Mouse (Mus musculus) hindbrain, embryonic 10.5 days (tissue): ENCODE measurements around the gene Siah2. TPM values are rescaled to one million over a fixed set of nuclear protein-coding genes. Genes with fewer than 3 reads are reported as not detected.

ENCODE experiments used
- DNase-seq: peaks from one replicate; pipeline ENCODE4 v3.0.0-alpha.2; 2017; ENCODE audit warnings: low spot score
- H3K27ac ChIP-seq: fragments of 300-500 bp; sonication (generic); 2 replicates; pipeline ENCODE4 v1.5.1; 2016; ENCODE audit warnings: mild to moderate bottlenecking, moderate library complexity
- H3K27me3 ChIP-seq: fragments of 300-500 bp; sonication (generic); 2 replicates; pipeline ENCODE4 v1.6.1; 2016; ENCODE audit warnings: mild to moderate bottlenecking; ENCODE audit not compliant: poor library complexity, insufficient read depth, severe bottlenecking
- H3K36me3 ChIP-seq: fragments of 300-500 bp; sonication (generic); 2 replicates; pipeline ENCODE4 v1.6.1; 2016; ENCODE audit warnings: mild to moderate bottlenecking, moderate library complexity
- H3K4me1 ChIP-seq: fragments of 300-500 bp; sonication (generic); replicated peaks from 2 replicates; pipeline ENCODE4 v1.6.1; 2016; ENCODE audit warnings: mild to moderate bottlenecking
- H3K4me3 ChIP-seq: fragments of 300-500 bp; sonication (generic); 2 replicates; pipeline ENCODE4 v1.5.1; 2016; ENCODE audit warnings: mild to moderate bottlenecking, moderate library complexity
- H3K9me3 ChIP-seq: fragments of 300-500 bp; sonication (generic); 2 replicates; pipeline ENCODE4 v1.6.1; 2016; ENCODE audit warnings: mild to moderate bottlenecking, moderate library complexity
- WGBS: fragments of 180-500 bp; shearing (Covaris S2); methylation state at CpG from one replicate; pipeline ENCODE4 v1.1.7; 2016; 5-methylcytosine and 5-hydroxymethylcytosine counted together
- polyA plus RNA-seq: library from polyadenylated mRNA; unstranded; fragments of >200 nt; fragmentation: Nextera tagmentation; extraction: Ambion mirVana; gene quantifications from 2 replicates; pipeline ENCODE4 v1.2.1, GENCODE M21; 2016

The Siah2 gene
- polyA plus RNA-seq, 1 experiment from 2014 or later, result 3.3 TPM

DNA sequence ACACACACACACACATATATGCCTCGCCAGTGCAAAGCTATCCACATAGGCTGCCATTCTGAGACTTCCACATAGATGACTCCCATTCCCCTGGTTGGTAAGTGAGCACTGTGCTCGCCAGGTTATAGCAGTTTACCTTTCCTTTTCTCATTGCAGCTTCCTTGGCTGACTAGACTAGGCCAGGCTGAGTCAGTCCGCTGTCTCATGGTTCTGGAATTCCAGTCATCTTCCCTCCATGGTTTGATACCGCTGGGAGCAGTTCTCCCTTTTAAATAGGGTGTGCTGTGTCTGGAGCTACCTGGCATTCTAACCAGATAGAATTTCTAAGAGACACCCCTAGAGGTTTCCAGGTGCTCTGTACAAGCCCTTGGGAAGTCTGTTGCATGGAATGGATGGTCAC, 46.0 kb downstream of the Siah2 start:
- Histone ChIP-seq H3K4me3 (no peak overlapping the region), H3K27me3 (no peaks in the 10 kb centered on the region), H3K36me3 (no peaks in the 10 kb centered on the region), H3K27ac (no peak overlapping the region), H3K9me3 (no peaks in the 10 kb centered on the region), H3K4me1 (no peaks in the 10 kb centered on the region)
- 83% methylated on average over 4 of the region's 4 CpGs for WGBS
- DNase-seq, result no peak

DNA sequence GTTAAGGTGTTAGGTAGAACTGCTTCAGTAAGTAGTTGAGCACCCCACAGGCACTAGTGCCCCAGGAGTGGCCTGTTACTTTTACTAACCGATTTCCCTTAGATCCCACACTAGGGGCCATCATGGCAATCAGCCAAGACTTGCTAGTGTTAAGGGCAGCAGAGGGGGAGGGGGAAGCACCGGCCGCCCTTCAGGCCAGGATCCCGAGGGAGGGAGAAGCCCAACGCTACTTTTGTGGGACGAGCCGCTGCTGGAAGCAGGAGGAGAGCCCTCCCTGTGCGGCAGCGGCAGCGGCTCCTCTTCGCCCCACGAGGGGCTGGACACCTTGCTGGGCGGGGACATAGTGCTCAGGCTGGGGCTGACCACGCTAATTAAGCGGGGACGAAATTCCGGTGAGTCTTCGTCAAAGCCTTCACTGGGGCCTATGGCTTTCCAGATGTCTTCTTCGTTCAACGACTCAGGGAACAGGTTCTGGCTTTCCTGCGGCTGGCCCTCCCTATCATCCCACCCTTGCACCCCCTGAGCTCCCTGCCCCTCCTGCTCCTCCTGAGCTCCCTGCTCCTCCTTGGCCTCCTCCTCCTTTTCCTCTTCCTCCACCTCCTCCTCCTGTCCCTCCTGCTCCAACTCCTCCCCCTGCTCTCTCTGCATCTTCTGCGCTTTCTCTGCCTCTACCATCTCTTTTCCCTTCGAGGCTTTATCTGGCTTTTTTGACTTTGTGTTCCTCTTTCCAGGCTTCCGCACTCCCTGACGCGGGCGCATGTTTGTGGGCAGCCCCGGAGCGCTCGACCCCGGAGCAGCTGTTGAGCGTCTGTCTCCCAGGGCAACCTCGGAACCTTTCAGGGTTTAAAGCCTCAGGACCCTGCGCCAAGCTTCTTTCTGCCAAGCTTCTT, 55.5 kb downstream of the Siah2 start, which contains the start of gene Erich6:
Gene Erich6 (minus strand): TSS at position 802 of the 890 bp plus-strand sequence.
- under 1% methylated on average over 34 of the region's 34 CpGs for WGBS
- H3K27me3 ChIP-seq, result no peaks in the 10 kb centered on the region
- H3K36me3 ChIP-seq, result no peaks in the 10 kb centered on the region
- no peaks in the 10 kb centered on the region; the same call in 1 of the 2 replicates for H3K9me3 ChIP-seq
- H3K27ac ChIP-seq, result peak within 1 kb of the TSS; percentile 86
- H3K4me1 ChIP-seq, result peaks cover 15% of the 10 kb centered on the region
- peak within 1 kb of the TSS; percentile 67 for H3K4me3 ChIP-seq
- peak; percentile 76 for DNase-seq

DNA sequence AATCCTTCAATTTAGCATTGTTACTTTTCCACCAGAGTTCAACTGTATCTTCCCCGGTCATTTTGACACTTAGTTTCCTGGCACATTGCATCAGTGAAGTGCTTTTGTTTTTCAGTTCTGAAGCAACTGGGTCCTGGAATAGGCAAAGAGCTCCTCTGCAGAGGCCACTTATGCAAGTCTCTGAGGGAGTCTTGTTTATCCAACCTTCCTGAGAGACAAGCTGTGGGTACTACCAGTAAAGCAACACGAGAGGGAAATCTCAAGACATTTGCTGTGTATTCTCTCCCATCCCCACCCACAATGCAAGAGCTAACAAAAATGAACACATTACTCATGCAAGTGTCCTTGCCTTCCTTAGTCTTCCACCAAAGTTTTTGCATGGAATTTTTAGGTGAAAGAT, 60.5 kb downstream of the Siah2 start:
- Histone ChIP-seq H3K9me3 (no peaks in the 10 kb centered on the region), H3K4me3 (no peak overlapping the region), H3K36me3 (no peaks in the 10 kb centered on the region), H3K4me1 (peaks cover 8% of the 10 kb centered on the region), H3K27me3 (no peaks in the 10 kb centered on the region), H3K27ac (no peak overlapping the region)
- WGBS, result 84% methylated on average over 2 of the region's 2 CpGs
- DNase-seq, result no peak

GRCm38 (mm10) chr3:58624981-58625380, 67.2 kb downstream of the Siah2 start:
- 88% methylated on average over 4 of the region's 4 CpGs for WGBS
- H3K27ac ChIP-seq, result no peak overlapping the region
- H3K9me3 ChIP-seq, result no peaks in the 10 kb centered on the region
- no peaks in the 10 kb centered on the region for H3K27me3 ChIP-seq
- no peaks in the 10 kb centered on the region for H3K36me3 ChIP-seq
- no peak overlapping the region for H3K4me3 ChIP-seq
- DNase-seq, result no peak
- no peaks in the 10 kb centered on the region for H3K4me1 ChIP-seq

Other genes starting within 250 kb of the Siah2 start
- 48.3 and 55.6 TPM in 2 replicates for gene Eif2a, start 166.6 kb downstream of the Siah2 start, polyA plus RNA-seq
- gene Serp1, start 166.5 kb downstream of the Siah2 start, polyA plus RNA-seq, result 122 and 141 TPM in 2 replicates
- gene Selenot, start 115.8 kb downstream of the Siah2 start, polyA plus RNA-seq, result 16.5 TPM in 2 replicates
- 0.07 TPM in 1 of 2 replicates, not detected in the other for gene Erich6, start 55.2 kb downstream of the Siah2 start, polyA plus RNA-seq
- not detected in 2 replicates for gene Mindy4b-ps, start 129.9 kb upstream of the Siah2 start, polyA plus RNA-seq
- 1.3 and 2.3 TPM in 2 replicates for gene Clrn1, start 192.9 kb upstream of the Siah2 start, polyA plus RNA-seq